Mouse (Mus musculus) neutrophil, adult 83 days (primary cell): ENCODE measurements around the gene Vcl. TPM values are rescaled to one million over a fixed set of nuclear protein-coding genes. Genes with fewer than 3 reads are reported as not detected.

Experiments used
- total RNA-seq, 2 experiments: library from RNA; stranded (reverse); gene quantifications; one replicate each; pipeline ENCODE4 v1.2.4; 2023

Vcl gene
- 100 to 1,000 TPM; 155 to 160 TPM for total RNA-seq

DNA sequence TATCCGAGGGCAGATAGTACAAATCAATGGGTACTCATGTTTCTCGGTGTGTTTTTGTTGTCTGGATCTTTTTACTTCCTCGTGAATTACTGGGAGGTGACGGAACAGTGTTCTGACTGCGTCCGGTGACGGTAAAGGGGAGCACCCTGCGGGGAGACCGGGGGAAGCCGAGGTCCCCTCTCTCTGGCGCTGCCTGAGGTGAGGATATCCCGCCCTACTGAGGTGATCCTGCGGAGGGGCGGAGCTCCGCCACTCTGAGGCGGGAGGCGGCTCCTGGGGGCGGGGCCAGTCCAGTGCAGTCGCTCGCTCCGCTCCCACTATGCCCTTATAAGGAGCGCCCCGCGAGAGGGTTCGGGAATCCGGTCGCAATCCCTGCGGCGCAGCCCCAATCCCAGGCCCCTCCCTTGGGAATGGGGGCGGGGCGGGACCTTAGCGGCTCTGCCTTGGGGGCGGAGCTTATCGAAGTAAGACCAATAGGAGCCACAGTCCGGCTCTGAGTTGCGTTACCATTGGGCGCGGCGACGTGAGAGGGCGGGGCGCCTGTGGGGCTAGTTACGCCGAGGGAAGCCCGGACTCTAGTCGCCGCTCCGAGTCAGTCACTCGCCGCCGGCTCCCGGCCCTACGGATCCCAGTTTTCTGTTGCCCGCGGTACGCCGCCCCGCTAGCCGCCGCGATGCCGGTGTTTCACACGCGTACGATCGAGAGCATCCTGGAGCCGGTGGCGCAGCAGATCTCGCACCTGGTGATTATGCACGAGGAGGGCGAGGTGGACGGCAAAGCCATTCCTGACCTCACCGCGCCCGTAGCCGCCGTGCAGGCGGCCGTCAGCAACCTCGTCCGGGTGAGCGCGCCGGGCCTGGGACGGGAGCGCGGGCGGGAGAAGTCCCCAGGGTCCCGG lies at the start of gene Vcl:
Vcl (plus strand) TSS at position 551 of the 898 bp plus-strand sequence.

DNA sequence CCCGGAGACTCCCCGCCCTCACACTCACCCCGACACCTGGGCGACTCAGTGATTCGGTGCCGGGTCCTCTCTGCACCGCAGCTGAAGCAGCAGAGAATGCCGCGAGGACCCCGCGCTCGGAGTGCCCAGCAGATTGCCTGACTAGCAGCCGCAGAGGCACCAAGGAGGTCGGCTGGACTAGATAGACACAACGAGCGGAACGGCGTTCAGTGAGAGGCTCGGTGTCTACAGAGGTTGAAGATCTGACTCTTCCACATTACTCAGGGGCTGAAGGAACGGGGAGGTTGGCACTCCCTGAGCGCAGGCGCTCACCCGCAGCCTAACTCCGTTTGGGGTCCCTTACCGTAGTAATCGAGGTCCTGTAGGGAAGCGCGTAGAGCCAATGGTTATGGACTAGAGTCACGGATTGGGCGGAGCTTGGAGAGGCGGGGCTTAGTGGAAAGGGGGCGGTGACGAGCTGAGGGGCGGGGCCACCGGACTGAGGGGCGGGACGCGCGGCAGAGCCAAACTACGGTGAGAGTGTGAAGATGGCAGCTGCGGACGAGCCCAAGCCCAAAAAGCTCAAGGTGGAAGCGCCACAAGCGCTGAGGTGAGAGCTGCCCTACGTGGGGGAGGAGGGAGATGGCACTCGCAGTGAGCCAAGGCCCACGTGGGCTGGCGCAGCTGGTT lies 123.0 kb downstream of the Vcl start, which contains the start of the genes Ap3m1 and Adk:
Ap3m1 (minus strand) TSS at position 397 of the 669 bp plus-strand sequence.
Adk (plus strand) TSS at position 463 of the 669 bp plus-strand sequence.

Other genes with a start within 250 kb of the Vcl start
- 1 to 10 TPM; 6.0 to 6.3 TPM for gene Fut11, start 234.4 kb upstream of the Vcl start, total RNA-seq
- gene Chchd1, start 226.4 kb upstream of the Vcl start, total RNA-seq: 10 to 100 TPM; 21.1 to 22.4 TPM
- 10 to 100 TPM; 93.3 to 94.3 TPM for gene Zswim8, start 221.8 kb upstream of the Vcl start, total RNA-seq
- gene Ndst2, start 194.8 kb upstream of the Vcl start, total RNA-seq: 10 to 100 TPM; 42.3 TPM
- gene Camk2g, start 135.3 kb upstream of the Vcl start, total RNA-seq: 10 to 100 TPM; 51.2 to 52.6 TPM
- gene Plau, start 92.7 kb upstream of the Vcl start, total RNA-seq: 10 to 100 TPM; 25.9 to 33.6 TPM
- 10 to 100 TPM; 65.0 to 67.9 TPM for gene Ap3m1, start 123.1 kb downstream of the Vcl start, total RNA-seq
- 10 to 100 TPM; 30.5 to 33.2 TPM for gene Adk, start 123.2 kb downstream of the Vcl start, total RNA-seq